Mouse (Mus musculus): ENCODE data around the gene Tmem170. TPM values are rescaled to one million over a fixed set of nuclear protein-coding genes. Genes with fewer than 3 reads are reported as not detected.

Tmem170 gene
- polyA plus RNA-seq, 1 experiment: 6.9 TPM

- no peaks in the 10 kb centered on the region for H3K36me3 ChIP-seq (ENCODE audit: control insufficient read depth, insufficient read depth, low read length)
- 67% methylated on average over 6 of the region's 6 CpGs for WGBS
- H3K4me1 ChIP-seq (ENCODE audit: control insufficient read depth, insufficient read depth, low read length): no peaks in the 10 kb centered on the region
- no peak for DNase-seq
- no peaks in the 10 kb centered on the region for H3K27me3 ChIP-seq (replicated peaks; ENCODE audit: control insufficient read depth, insufficient read depth, low read length)
- no peak for TF ChIP-seq CTCF (conservative IDR thresholded peaks at IDR 0.05; ENCODE audit: insufficient read depth, insufficient read length, low read depth, low read length)
- TF ChIP-seq POLR2A (IDR thresholded peaks at IDR 0.05; ENCODE audit: low read depth, low read length): no peak
- no peak overlapping the region for H3K27ac ChIP-seq (ENCODE audit: insufficient read depth, low read depth, low read length)
- no peak overlapping the region for H3K4me3 ChIP-seq (ENCODE audit: insufficient read depth, low read depth, low read length)
Measured at GRCm38 (mm10) chr8:111890911-111891303, 14.4 kb upstream of the Tmem170 start.

DNA sequence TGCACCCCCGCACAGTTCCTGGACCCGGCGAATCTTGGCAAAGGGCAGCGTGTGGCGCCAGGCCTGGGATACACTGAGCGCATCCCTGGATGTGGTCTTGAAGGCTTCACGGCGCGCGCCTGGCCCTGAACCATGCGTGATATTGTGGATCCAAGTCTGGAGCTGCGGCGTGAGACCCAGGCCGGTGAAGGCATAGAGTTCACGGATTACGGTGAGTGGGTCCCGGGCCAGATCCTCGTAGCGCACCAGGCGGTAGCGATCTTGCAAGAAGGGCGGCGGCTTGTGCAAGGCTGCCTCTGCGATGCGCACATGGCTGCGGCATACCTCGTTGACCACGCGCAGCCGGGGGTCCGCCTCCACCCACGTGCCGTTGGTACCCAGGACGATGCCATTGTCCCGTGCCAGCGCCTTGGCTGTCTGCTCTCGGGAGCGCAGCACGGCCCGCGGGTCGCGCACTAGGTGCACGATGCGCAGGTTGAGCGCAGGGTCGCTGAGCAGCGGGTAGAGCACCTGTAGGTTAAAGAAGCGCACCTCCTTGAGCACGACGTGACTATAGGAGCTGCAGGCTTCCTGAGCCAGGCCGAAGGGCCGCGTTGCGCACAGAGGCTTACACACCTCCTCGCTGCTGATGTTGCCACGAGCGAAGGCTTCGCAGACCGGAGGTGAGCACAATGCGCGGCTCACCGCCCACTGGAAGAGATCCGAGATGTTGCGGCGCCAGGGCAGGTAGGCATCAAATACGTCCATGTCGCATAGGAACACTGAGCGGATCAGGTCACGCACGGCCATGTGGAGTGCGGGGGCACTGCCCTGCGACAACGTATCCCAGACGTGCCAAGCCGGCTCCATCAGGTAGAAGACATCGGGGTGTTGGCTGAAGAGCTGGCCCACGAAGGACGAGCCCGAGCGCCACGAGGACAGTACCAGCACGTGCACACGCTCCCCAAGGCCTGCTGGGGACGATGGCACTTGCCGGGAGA lies 13.7 kb upstream of the Tmem170 start:
- no peak overlapping the region for H3K27ac ChIP-seq (ENCODE audit: insufficient read depth, low read depth, low read length)
- no peak for TF ChIP-seq CTCF (conservative IDR thresholded peaks at IDR 0.05; ENCODE audit: insufficient read depth, insufficient read length, low read depth, low read length)
- no peak for TF ChIP-seq POLR2A (IDR thresholded peaks at IDR 0.05; ENCODE audit: low read depth, low read length)

GRCm38 (mm10) chr8:111888091-111888650 lies 11.6 kb upstream of the Tmem170 start:
- Histone ChIP-seq H3K27ac (ENCODE audit: insufficient read depth, low read depth, low read length) (no peak overlapping the region), H3K36me3 (ENCODE audit: control insufficient read depth, insufficient read depth, low read length) (no peaks in the 10 kb centered on the region), H3K4me1 (ENCODE audit: control insufficient read depth, insufficient read depth, low read length) (no peaks in the 10 kb centered on the region), H3K27me3 (replicated peaks; ENCODE audit: control insufficient read depth, insufficient read depth, low read length) (no peaks in the 10 kb centered on the region), H3K4me3 (ENCODE audit: insufficient read depth, low read depth, low read length) (no peak overlapping the region)
- no peak for DNase-seq
- WGBS: 24% methylated on average over 7 of the region's 7 CpGs
- TF ChIP-seq CTCF (conservative IDR thresholded peaks at IDR 0.05; ENCODE audit: insufficient read depth, insufficient read length, low read depth, low read length) (no peak), POLR2A (IDR thresholded peaks at IDR 0.05; ENCODE audit: low read depth, low read length) (no peak)

More for the DNA sequence above, 13.7 kb upstream of the Tmem170 start:
- no peaks in the 10 kb centered on the region for H3K36me3 ChIP-seq (ENCODE audit: control insufficient read depth, insufficient read depth, low read length)
- H3K27me3 ChIP-seq (replicated peaks; ENCODE audit: control insufficient read depth, insufficient read depth, low read length): no peaks in the 10 kb centered on the region
- no peaks in the 10 kb centered on the region for H3K4me1 ChIP-seq (ENCODE audit: control insufficient read depth, insufficient read depth, low read length)
- no peak for DNase-seq
- WGBS: 14% methylated on average over 86 of the region's 86 CpGs
- H3K4me3 ChIP-seq (ENCODE audit: insufficient read depth, low read depth, low read length): no peak overlapping the region

DNA sequence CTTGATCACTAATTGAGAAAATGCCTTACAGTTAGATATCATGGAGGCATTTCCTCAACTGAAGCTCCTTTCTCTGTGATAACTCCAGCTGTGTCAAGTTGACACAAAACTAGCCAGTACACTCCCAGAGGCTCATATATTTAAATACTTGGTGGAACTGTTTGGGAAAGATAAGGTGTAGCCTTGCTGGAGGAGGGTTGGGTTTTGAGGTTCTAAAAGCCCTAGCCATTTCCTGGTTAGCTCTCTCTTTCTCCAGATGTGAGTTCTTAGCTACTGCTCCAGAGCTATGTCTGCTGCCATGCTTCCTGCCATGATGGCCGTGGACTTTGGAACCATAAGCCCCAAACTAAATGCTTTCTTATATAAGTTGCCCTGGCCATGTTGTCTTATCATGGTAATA lies 10.9 kb upstream of the Tmem170 start:
- WGBS: 80% methylated on average over 1 of the region's 1 CpGs
- no peak for DNase-seq
- H3K4me3 ChIP-seq (ENCODE audit: insufficient read depth, low read depth, low read length): no peak overlapping the region
- no peaks in the 10 kb centered on the region for H3K36me3 ChIP-seq (ENCODE audit: control insufficient read depth, insufficient read depth, low read length)
- TF ChIP-seq POLR2A (IDR thresholded peaks at IDR 0.05; ENCODE audit: low read depth, low read length) (no peak), CTCF (conservative IDR thresholded peaks at IDR 0.05; ENCODE audit: insufficient read depth, insufficient read length, low read depth, low read length) (no peak)
- H3K4me1 ChIP-seq (ENCODE audit: control insufficient read depth, insufficient read depth, low read length): no peaks in the 10 kb centered on the region
- no peak overlapping the region for H3K27ac ChIP-seq (ENCODE audit: insufficient read depth, low read depth, low read length)
- no peaks in the 10 kb centered on the region for H3K27me3 ChIP-seq (replicated peaks; ENCODE audit: control insufficient read depth, insufficient read depth, low read length)

GRCm38 (mm10) chr8:111883615-111884014 lies 7.1 kb upstream of the Tmem170 start:
- Histone ChIP-seq H3K4me3 (ENCODE audit: insufficient read depth, low read depth, low read length) (no peak overlapping the region), H3K36me3 (ENCODE audit: control insufficient read depth, insufficient read depth, low read length) (no peaks in the 10 kb centered on the region), H3K27ac (ENCODE audit: insufficient read depth, low read depth, low read length) (no peak overlapping the region), H3K27me3 (replicated peaks; ENCODE audit: control insufficient read depth, insufficient read depth, low read length) (no peaks in the 10 kb centered on the region), H3K4me1 (ENCODE audit: control insufficient read depth, insufficient read depth, low read length) (no peaks in the 10 kb centered on the region)
- WGBS: 92% methylated on average over 4 of the region's 4 CpGs
- no peak for TF ChIP-seq CTCF (conservative IDR thresholded peaks at IDR 0.05; ENCODE audit: insufficient read depth, insufficient read length, low read depth, low read length)
- no peak for TF ChIP-seq POLR2A (IDR thresholded peaks at IDR 0.05; ENCODE audit: low read depth, low read length)
- no peak for DNase-seq

DNA sequence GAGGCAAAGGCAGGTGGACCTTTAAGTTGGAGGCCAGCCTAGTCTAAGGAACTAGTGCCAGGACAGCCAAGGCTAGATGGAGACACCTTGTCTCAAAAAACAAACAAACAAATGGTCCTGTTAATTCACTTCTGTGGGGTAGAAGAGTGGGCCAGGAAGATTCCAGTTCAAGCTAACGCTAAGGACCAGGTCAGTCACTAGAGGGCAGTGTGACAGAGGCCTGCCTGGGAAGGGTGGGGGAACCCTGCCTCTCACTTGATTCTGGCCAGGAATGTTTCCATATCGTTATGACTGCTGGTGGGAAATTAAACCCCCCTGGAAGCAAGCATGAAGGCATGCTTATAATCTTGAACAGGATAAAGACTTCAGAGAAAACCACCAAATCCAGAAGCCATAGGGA lies 5.0 kb upstream of the Tmem170 start:
- H3K36me3 ChIP-seq (ENCODE audit: control insufficient read depth, insufficient read depth, low read length): no peaks in the 10 kb centered on the region
- DNase-seq: peak; percentile 50
- H3K27me3 ChIP-seq (replicated peaks; ENCODE audit: control insufficient read depth, insufficient read depth, low read length): no peaks in the 10 kb centered on the region
- no peaks in the 10 kb centered on the region for H3K4me1 ChIP-seq (ENCODE audit: control insufficient read depth, insufficient read depth, low read length)
- TF ChIP-seq POLR2A (IDR thresholded peaks at IDR 0.05; ENCODE audit: low read depth, low read length): no peak
- peak; percentile 91 for TF ChIP-seq CTCF (conservative IDR thresholded peaks at IDR 0.05; ENCODE audit: insufficient read depth, insufficient read length, low read depth, low read length)
- WGBS: 0% methylated on average over 2 of the region's 2 CpGs
- H3K27ac ChIP-seq (ENCODE audit: insufficient read depth, low read depth, low read length): no peak overlapping the region
- H3K4me3 ChIP-seq (ENCODE audit: insufficient read depth, low read depth, low read length): no peak overlapping the region

DNA sequence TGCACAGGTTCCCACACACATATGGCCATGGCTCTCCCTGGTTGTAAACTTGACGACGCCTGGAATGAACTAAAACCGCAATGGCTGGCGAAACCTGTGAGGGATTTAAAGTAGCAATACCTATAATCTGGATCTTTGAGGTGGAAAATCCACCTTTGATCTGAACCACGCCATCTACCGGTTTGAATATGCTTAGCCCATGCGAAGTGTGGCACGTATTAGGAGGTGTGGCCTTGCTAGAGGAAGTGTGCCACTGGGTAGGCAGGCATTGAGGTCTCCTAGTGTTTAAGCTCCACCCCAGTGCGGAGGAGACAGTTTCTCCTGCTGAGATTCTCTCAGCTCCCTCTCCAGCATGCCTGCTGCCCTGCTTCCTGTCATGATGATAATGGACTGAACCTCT lies 1.2 kb upstream of the Tmem170 start:
- no peak overlapping the region for H3K27ac ChIP-seq (ENCODE audit: insufficient read depth, low read depth, low read length)
- H3K36me3 ChIP-seq (ENCODE audit: control insufficient read depth, insufficient read depth, low read length): no peaks in the 10 kb centered on the region
- no peaks in the 10 kb centered on the region for H3K27me3 ChIP-seq (replicated peaks; ENCODE audit: control insufficient read depth, insufficient read depth, low read length)
- DNase-seq: no peak
- no peak overlapping the region for H3K4me3 ChIP-seq (ENCODE audit: insufficient read depth, low read depth, low read length)
- no peaks in the 10 kb centered on the region; the same call in 1 of the 2 replicates for H3K4me1 ChIP-seq (ENCODE audit: control insufficient read depth, insufficient read depth, low read length)
- WGBS: 74% methylated on average over 9 of the region's 9 CpGs
- TF ChIP-seq CTCF (conservative IDR thresholded peaks at IDR 0.05; ENCODE audit: insufficient read depth, insufficient read length, low read depth, low read length): no peak
- no peak for TF ChIP-seq POLR2A (IDR thresholded peaks at IDR 0.05; ENCODE audit: low read depth, low read length)

Measured in kidney, adult 2 months (tissue).